Mouse (Mus musculus) liver, adult 2 months (tissue): ENCODE measurements around the gene Ciz1.

Experiments
- CTCF ChIP-seq: fragments of 200-500 bp; IDR thresholded peaks from 2 replicates; pipeline ENCODE4 v1.5.1; 2011; ENCODE audit warnings: low read depth, low read length, control low read depth
- POLR2A ChIP-seq: fragments of 200-500 bp; IDR thresholded peaks from 2 replicates; pipeline ENCODE4 v1.6.1; 2011; ENCODE audit warnings: low read length, control low read depth; ENCODE audit not compliant: insufficient read depth; ENCODE audit errors: extremely low read depth

- TF ChIP-seq POLR2A (peak; percentile 65; the same call in 1 of the 2 replicates), CTCF (no peak)
These were observed 43.4 kb downstream of the Ciz1 start, which contains the start of gene Ptges2 for GRCm38 (mm10) chr2:32395484-32395945.
